In the genomic region with DNA sequence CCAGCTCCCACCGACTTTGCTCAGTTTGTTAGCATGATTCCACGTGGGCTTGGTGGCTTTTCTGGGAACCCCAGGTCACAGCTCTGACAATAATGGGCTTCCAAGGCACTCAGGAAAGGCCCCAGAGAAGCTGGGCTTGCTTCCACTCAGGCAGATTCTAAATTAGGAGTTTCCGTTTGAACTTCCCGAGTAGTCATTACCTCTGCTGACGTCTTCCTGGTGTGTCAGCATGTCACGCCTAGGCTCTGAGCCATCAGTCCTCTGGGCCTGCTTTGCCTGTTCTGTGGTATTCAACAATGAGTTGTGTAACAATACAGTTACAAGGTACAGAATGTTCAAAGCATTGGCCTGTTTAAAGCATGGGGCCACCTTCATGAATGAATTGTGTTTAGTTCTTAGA, we compare ENCODE assay signal across 8 mouse cellular contexts. TPM values are rescaled to one million over a fixed set of nuclear protein-coding genes. Genes with fewer than 3 reads are reported as not detected.
DNase-seq lines count a peak whose midpoint lies in the region; ATAC-seq and TF ChIP-seq lines count a peak whose summit lies in the region.

No protein-coding gene starts in this region.

- no peak for TF ChIP-seq POLR2A in cortical plate, adult 2 months (IDR thresholded peaks at IDR 0.05; ENCODE audit: extremely low read depth, insufficient read depth, low read length)

- no peak overlapping the region for H3K9ac ChIP-seq in intestine, embryonic 15.5 days
- H3K9ac ChIP-seq in lung, embryonic 16.5 days (ENCODE audit: low read length): peak overlapping the region; percentile 21; the same call in 1 of the 2 replicates

- H3K9me3 ChIP-seq in intestine, embryonic 15.5 days: no peaks in the 10 kb centered on the region
- no peaks in the 10 kb centered on the region for H3K9me3 ChIP-seq in lung, embryonic 16.5 days (ENCODE audit: control insufficient read depth, low read length)

- DNase-seq in left cerebral cortex, adult 2 months (ENCODE audit: extremely low spot score in 1 of 2, low spot score in 2 of 2): no peak
- no peak for DNase-seq in left cerebral cortex, adult 11 months (ENCODE audit: low spot score)
- no peak for DNase-seq in cerebellum, adult 8-10 months
- no peak for DNase-seq in thymus, postnatal 10 days (ENCODE audit: low spot score in 2 of 2)
- no peak for DNase-seq in retina, postnatal 1 day

- H3K4me2 ChIP-seq in intestine, embryonic 15.5 days (replicated peaks): no peak overlapping the region
- H3K4me2 ChIP-seq in lung, embryonic 16.5 days (ENCODE audit: low read depth, low read length): peak overlapping the region; percentile 17; the same call in 1 of the 2 replicates

- no peak for ATAC-seq in intestine, embryonic 15.5 days
- no peak for ATAC-seq in lung, embryonic 16.5 days (ENCODE audit: low read depth)

- peaks cover 22% of the 10 kb centered on the region; the same call in 1 of the 2 replicates for H3K27me3 ChIP-seq in intestine, embryonic 15.5 days (replicated peaks)
- peaks cover 2% of the 10 kb centered on the region; the same call in 1 of the 2 replicates for H3K27me3 ChIP-seq in lung, embryonic 16.5 days (ENCODE audit: control insufficient read depth, insufficient read depth, low read depth, low read length)

- H3K27ac ChIP-seq in left cerebral cortex, adult 2 months: peak overlapping the region; percentile 63
- peak overlapping the region; percentile 50 for H3K27ac ChIP-seq in cortical plate, adult 2 months (ENCODE audit: insufficient read depth, low read length)
- H3K27ac ChIP-seq in intestine, embryonic 15.5 days: 0 out of 2 replicates have a peak overlapping the region, but pooled peaks have one; percentile 54
- H3K27ac ChIP-seq in lung, embryonic 16.5 days (ENCODE audit: low read length): peak overlapping the region; percentile 76

- no peaks in the 10 kb centered on the region for H3K36me3 ChIP-seq in intestine, embryonic 15.5 days
- peaks cover 16% of the 10 kb centered on the region; the same call in 1 of the 2 replicates for H3K36me3 ChIP-seq in lung, embryonic 16.5 days (ENCODE audit: control insufficient read depth, insufficient read depth, low read length)

- H3K4me3 ChIP-seq in left cerebral cortex, adult 2 months: no peak overlapping the region
- H3K4me3 ChIP-seq in cortical plate, adult 2 months (ENCODE audit: insufficient read depth, low read length): no peak overlapping the region
- no peak overlapping the region for H3K4me3 ChIP-seq in intestine, embryonic 15.5 days (replicated peaks)
- no peak overlapping the region for H3K4me3 ChIP-seq in lung, embryonic 16.5 days (ENCODE audit: low read length)

- intact Hi-C loops in left cerebral cortex, adult 2 months (cut with DNase I): loop anchor here (5.0 to 10.0 kb wide), 3 partner anchors 111 to 394 kb away; no protein-coding TSS in a partner anchor

- TF ChIP-seq CTCF in left cerebral cortex, adult 2 months (IDR thresholded peaks at IDR 0.05): no peak
- TF ChIP-seq CTCF in cortical plate, adult 2 months (IDR thresholded peaks at IDR 0.05; ENCODE audit: extremely low read depth, insufficient read depth, low read length): no peak

- H3K4me1 ChIP-seq in cortical plate, adult 2 months (ENCODE audit: control insufficient read depth, insufficient read depth, low read length): 0 out of 2 replicates have a peak, but pooled peaks cover 2% of the 10 kb centered on the region
- H3K4me1 ChIP-seq in intestine, embryonic 15.5 days (replicated peaks): peaks cover 11% of the 10 kb centered on the region
- H3K4me1 ChIP-seq in lung, embryonic 16.5 days (replicated peaks; ENCODE audit: control insufficient read depth, insufficient read depth, low read length): peaks cover 35% of the 10 kb centered on the region

- 58% methylated on average over 6 of the region's 6 CpGs for WGBS in intestine, embryonic 15.5 days
- WGBS in lung, embryonic 16.5 days: 54% methylated on average over 6 of the region's 6 CpGs

RNA-seq across cellular contexts. Expression of gene Pmp22, which starts 7.4 kb away (rescaled TPM):
- total RNA-seq in left cerebral cortex, adult 2 months (2021): 10 to 100 TPM; 25.7 to 27.5 TPM
- polyA plus RNA-seq in cortical plate, adult 2 months (2012; rRNA removed): 21.8 and 22.2 TPM in 2 replicates
- 111 and 115 TPM in 2 replicates for polyA plus RNA-seq in intestine, embryonic 15.5 days (2015; fragmentation: Nextera tagmentation; extraction: Ambion mirVana)
- 298 and 312 TPM in 2 replicates for polyA plus RNA-seq in lung, embryonic 16.5 days (2015; fragmentation: Nextera tagmentation; extraction: Ambion mirVana)
